Mouse (Mus musculus): ENCODE measurements at regions not wholly inside any gene's neighbourhood (a gene's known extent, or its start where the extent isn't known, plus 50 kb on each side); places are given as distances from the start of the nearest gene placed in this dataset.

DNA sequence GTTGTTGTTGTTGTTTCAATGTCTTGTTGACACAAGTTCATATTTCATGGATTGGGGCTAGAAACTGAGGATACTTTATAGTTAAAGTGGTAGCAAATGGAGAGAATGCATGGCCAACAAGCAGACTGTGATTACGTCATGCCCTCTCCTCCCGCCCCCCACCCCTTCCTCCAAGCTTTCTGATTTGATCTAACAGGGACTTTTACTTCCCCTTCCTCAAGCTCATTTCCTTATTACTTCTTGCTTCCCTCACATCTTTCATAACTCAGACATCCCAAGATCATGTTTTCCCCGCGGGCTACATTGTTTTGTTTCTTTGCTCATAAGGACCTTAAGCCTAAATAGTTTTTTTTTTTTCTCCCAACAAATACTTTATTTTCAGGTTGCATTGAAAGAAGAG is 437.5 kb upstream of the Zeb2 start:
- Histone ChIP-seq H3K9ac (ENCODE audit: control insufficient read depth, low read depth, low read length, poor library complexity, severe bottlenecking) (no peak overlapping the region), H3K36me3 (ENCODE audit: control insufficient read depth in 1 of 2, insufficient read depth in 2 of 2, low read length in 2 of 2) (no peaks in the 10 kb centered on the region), H3K27me3 (ENCODE audit: control insufficient read depth in 1 of 2, insufficient read depth in 2 of 2, low read length in 2 of 2) (no peaks in the 10 kb centered on the region), H3K9me3 (replicated peaks; ENCODE audit: insufficient read depth, low read length) (no peaks in the 10 kb centered on the region), H3K27ac (ENCODE audit: control insufficient read depth, low read depth, low read length) (no peak overlapping the region), H3K4me3 (ENCODE audit: control insufficient read depth in 1 of 2, insufficient read depth in 1 of 2, low read depth in 2 of 2, low read length in 2 of 2) (no peak overlapping the region), H3K79me2 (ENCODE audit: control insufficient read depth, insufficient read depth, low read length, poor library complexity) (no peaks in the 10 kb centered on the region), H3K4me1 (ENCODE audit: control insufficient read depth in 1 of 2, insufficient read depth in 2 of 2, low read length in 2 of 2) (no peaks in the 10 kb centered on the region)
- TF ChIP-seq GATA1 (IDR thresholded peaks at IDR 0.05; ENCODE audit: low read depth, low read length) (no peak), POLR2AphosphoS5 (IDR thresholded peaks at IDR 0.05; ENCODE audit: borderline replicate concordance, low read depth, low read length) (no peak), HCFC1 (IDR thresholded peaks at IDR 0.05; ENCODE audit: low read depth, low read length) (no peak), USF2 (IDR thresholded peaks at IDR 0.05; ENCODE audit: borderline replicate concordance in 1 of 2, insufficient read depth in 1 of 2, low read depth in 1 of 2, low read length in 2 of 2) (no peak), EP300 (IDR thresholded peaks at IDR 0.05; ENCODE audit: low read depth in 1 of 2, low read length in 2 of 2) (no peak), JUND (IDR thresholded peaks at IDR 0.05; ENCODE audit: low read depth, low read length) (no peak), NRF1 (IDR thresholded peaks at IDR 0.05; ENCODE audit: insufficient read depth, low read depth, low read length, poor library complexity, severe bottlenecking) (no peak), RAD21 (IDR thresholded peaks at IDR 0.05; ENCODE audit: low read depth, low read length) (no peak), MYC (IDR thresholded peaks at IDR 0.05; ENCODE audit: low read depth, low read length) (no peak), MYB (IDR thresholded peaks at IDR 0.05; ENCODE audit: low read depth, low read length) (no peak), RCOR1 (IDR thresholded peaks at IDR 0.05; ENCODE audit: low read depth, low read length) (no peak), KAT2A (conservative IDR thresholded peaks at IDR 0.05; ENCODE audit: low read depth, low read length) (no peak), MEF2A (IDR thresholded peaks at IDR 0.05; ENCODE audit: extremely low read depth, insufficient replicate concordance, low read depth, low read length, poor library complexity, severe bottlenecking) (no peak), POLR2A (IDR thresholded peaks at IDR 0.05; ENCODE audit: control insufficient read depth in 1 of 2, insufficient read depth in 1 of 2, low read depth in 1 of 2, low read length in 2 of 2, poor library complexity in 1 of 2) (no peak), POLR2AphosphoS2 (IDR thresholded peaks at IDR 0.05; ENCODE audit: low read length) (no peak), SMC3 (IDR thresholded peaks at IDR 0.05; ENCODE audit: low read depth, low read length) (no peak), UBTF (IDR thresholded peaks at IDR 0.05; ENCODE audit: borderline replicate concordance, insufficient read depth, low read depth, low read length) (no peak)
- DNase-seq (ENCODE audit: low read depth, low spot score) = no peak

DNA sequence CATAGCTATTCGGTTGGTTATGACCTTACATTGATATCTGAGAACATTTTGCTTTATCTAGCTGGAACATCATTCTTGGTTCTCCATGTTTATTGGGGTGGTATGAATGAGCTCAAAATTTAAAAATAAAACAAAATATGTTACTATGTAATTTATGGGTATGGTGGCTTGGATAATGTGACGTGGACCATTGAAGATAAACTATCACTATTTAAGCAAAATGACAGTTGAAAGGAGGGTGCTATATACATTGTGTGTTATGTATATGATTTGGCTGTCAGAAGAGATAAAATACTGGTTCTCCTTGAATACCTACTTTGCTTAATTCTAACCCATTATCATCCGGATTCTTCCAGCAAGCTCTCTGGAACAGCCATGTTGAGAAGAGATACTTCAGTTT is 424.2 kb upstream of the Zeb2 start:
- Histone ChIP-seq H3K27ac (ENCODE audit: control insufficient read depth, low read depth, low read length) (no peak overlapping the region), H3K27me3 (ENCODE audit: control insufficient read depth in 1 of 2, insufficient read depth in 2 of 2, low read length in 2 of 2) (no peaks in the 10 kb centered on the region), H3K4me1 (ENCODE audit: control insufficient read depth in 1 of 2, insufficient read depth in 2 of 2, low read length in 2 of 2) (no peaks in the 10 kb centered on the region; a peak in 1 of 4 replicates), H3K79me2 (ENCODE audit: control insufficient read depth, insufficient read depth, low read length, poor library complexity) (no peaks in the 10 kb centered on the region), H3K4me3 (ENCODE audit: control insufficient read depth in 1 of 2, insufficient read depth in 1 of 2, low read depth in 2 of 2, low read length in 2 of 2) (no peak overlapping the region), H3K9me3 (replicated peaks; ENCODE audit: insufficient read depth, low read length) (no peaks in the 10 kb centered on the region), H3K9ac (ENCODE audit: control insufficient read depth, low read depth, low read length, poor library complexity, severe bottlenecking) (no peak overlapping the region), H3K36me3 (ENCODE audit: control insufficient read depth in 1 of 2, insufficient read depth in 2 of 2, low read length in 2 of 2) (no peaks in the 10 kb centered on the region)
- no peak for DNase-seq (ENCODE audit: low read depth, low spot score)
- TF ChIP-seq UBTF (IDR thresholded peaks at IDR 0.05; ENCODE audit: borderline replicate concordance, insufficient read depth, low read depth, low read length) = no peak
- TF ChIP-seq E2F4 (IDR thresholded peaks at IDR 0.05; ENCODE audit: borderline replicate concordance, low read depth, low read length) = no peak
- no peak for TF ChIP-seq MAZ (IDR thresholded peaks at IDR 0.05; ENCODE audit: low read depth, low read length)
- peak; percentile 47 to 73; a peak in 3 of 4 replicates for TF ChIP-seq EP300 (IDR thresholded peaks at IDR 0.05; ENCODE audit: low read depth in 1 of 2, low read length in 2 of 2)
- peak; percentile 53; the same call in 1 of the 2 replicates for TF ChIP-seq MYB (IDR thresholded peaks at IDR 0.05; ENCODE audit: low read depth, low read length)
- TF ChIP-seq CTCF (IDR thresholded peaks at IDR 0.05 in 2 of 3, conservative IDR thresholded peaks at IDR 0.05 in 1 of 3; ENCODE audit: control insufficient read depth in 1 of 3, insufficient read depth in 1 of 3, low read depth in 2 of 3, low read length in 3 of 3, poor library complexity in 1 of 3, severe bottlenecking in 1 of 3) = no peak
- no peak for TF ChIP-seq NELFE (IDR thresholded peaks at IDR 0.05; ENCODE audit: low read depth, low read length)
- TF ChIP-seq TCF12 (IDR thresholded peaks at IDR 0.05; ENCODE audit: low read depth, low read length) = no peak
- TF ChIP-seq MEF2A (IDR thresholded peaks at IDR 0.05; ENCODE audit: extremely low read depth, insufficient replicate concordance, low read depth, low read length, poor library complexity, severe bottlenecking) = peak; percentile 23; the same call in 1 of the 2 replicates
- TF ChIP-seq MAX (IDR thresholded peaks at IDR 0.05; ENCODE audit: low read length) = no peak
